Mouse (Mus musculus) olfactory bulb, adult 2 months (tissue): ENCODE results near the gene Mcidas. TPM values are rescaled to one million over a fixed set of nuclear protein-coding genes. Genes with fewer than 3 reads are reported as not detected.

Experiments used
- H3K27ac ChIP-seq: fragments of 200-500 bp; 2 replicates; pipeline ENCODE4 v1.5.1; 2012; ENCODE audit warnings: low read depth, low read length; ENCODE audit not compliant: insufficient read depth
- H3K4me1 ChIP-seq: fragments of 200-500 bp; 2 replicates; pipeline ENCODE4 v1.6.1; 2012; ENCODE audit warnings: low read length; ENCODE audit not compliant: control insufficient read depth, insufficient read depth
- H3K4me3 ChIP-seq: fragments of 200-500 bp; 2 replicates; pipeline ENCODE4 v1.5.1; 2012; ENCODE audit warnings: mild to moderate bottlenecking, low read depth, low read length, moderate library complexity; ENCODE audit not compliant: insufficient read depth
- CTCF ChIP-seq: fragments of 200-500 bp; IDR thresholded peaks from 2 replicates; pipeline ENCODE4 v1.5.1; 2012; ENCODE audit warnings: low read depth, mild to moderate bottlenecking, low read length, moderate library complexity; ENCODE audit not compliant: insufficient read depth
- POLR2A ChIP-seq: fragments of 200-500 bp; IDR thresholded peaks from 2 replicates; pipeline ENCODE4 v1.6.1; 2012; ENCODE audit warnings: mild to moderate bottlenecking, low read depth, low read length, moderate library complexity; ENCODE audit not compliant: insufficient read depth
- WGBS: fragments of 180-500 bp; shearing (Covaris S2); methylation state at CpG from one replicate; pipeline ENCODE4 v1.1.7; 2018; 5-methylcytosine and 5-hydroxymethylcytosine counted together
- polyA plus RNA-seq: library from polyadenylated mRNA; stranded (reverse); fragments of >200 nt; gene quantifications from 2 replicates; pipeline ENCODE4 v1.2.4, GENCODE M21; 2012; ENCODE audit warnings: low replicate concordance; ENCODE audit not compliant: missing spikeins, insufficient read depth, insufficient read length

Mcidas gene
- not detected in 2 replicates for polyA plus RNA-seq

GRCm38 (mm10) chr13:112993531-112994152, at the start of gene Mcidas:
Gene Mcidas, plus strand, starts transcription at chr13:112993845.
- Histone ChIP-seq H3K4me1 (peaks cover 20% of the 10 kb centered on the region), H3K4me3 (peak within 1 kb of the TSS; percentile 37), H3K27ac (no peak within 1 kb of the TSS)
- no peak for TF ChIP-seq CTCF
- TF ChIP-seq POLR2A: no peak
- WGBS: under 1% methylated on average over 62 of the region's 63 CpGs

- Histone ChIP-seq H3K4me3 (no peak overlapping the region), H3K4me1 (no peaks in the 10 kb centered on the region), H3K27ac (no peak overlapping the region)
- TF ChIP-seq CTCF (no peak), POLR2A (no peak)
- WGBS: 96% methylated on average over 9 of the region's 9 CpGs
Measured at GRCm38 (mm10) chr13:112945312-112945711, 48.3 kb upstream of the Mcidas start.

- Histone ChIP-seq H3K4me1 (no peaks in the 10 kb centered on the region), H3K4me3 (no peak overlapping the region), H3K27ac (no peak overlapping the region)
- 87% methylated on average over 6 of the region's 6 CpGs for WGBS
- TF ChIP-seq CTCF (no peak), POLR2A (no peak)
Measured at GRCm38 (mm10) chr13:112945900-112946299, 47.7 kb upstream of the Mcidas start.

- Histone ChIP-seq H3K4me1 (no peaks in the 10 kb centered on the region), H3K27ac (no peak overlapping the region), H3K4me3 (no peak overlapping the region)
- no peak for TF ChIP-seq CTCF
- no peak for TF ChIP-seq POLR2A
- 58% methylated on average over 8 of the region's 8 CpGs for WGBS
Measured at GRCm38 (mm10) chr13:112954067-112954466, 39.6 kb upstream of the Mcidas start.

GRCm38 (mm10) chr13:112963081-112963480, 30.6 kb upstream of the Mcidas start:
- TF ChIP-seq CTCF (no peak), POLR2A (no peak)
- 77% methylated on average over 5 of the region's 5 CpGs for WGBS
- H3K4me3 ChIP-seq: no peak overlapping the region
- no peak overlapping the region for H3K27ac ChIP-seq
- no peaks in the 10 kb centered on the region for H3K4me1 ChIP-seq

- no peak overlapping the region for H3K4me3 ChIP-seq
- no peak for TF ChIP-seq CTCF
- TF ChIP-seq POLR2A: no peak
- no peaks in the 10 kb centered on the region for H3K4me1 ChIP-seq
Measured at GRCm38 (mm10) chr13:112964421-112964820, 29.2 kb upstream of the Mcidas start.

GRCm38 (mm10) chr13:112967267-112967666, 26.4 kb upstream of the Mcidas start:
- 95% methylated on average over 5 of the region's 5 CpGs for WGBS
- no peak overlapping the region for H3K27ac ChIP-seq
- H3K4me1 ChIP-seq: no peaks in the 10 kb centered on the region
- no peak for TF ChIP-seq POLR2A
- TF ChIP-seq CTCF: no peak
- H3K4me3 ChIP-seq: no peak overlapping the region

More at GRCm38 (mm10) chr13:112964421-112964820, 29.2 kb upstream of the Mcidas start:
- 93% methylated on average over 12 of the region's 12 CpGs for WGBS
- no peak overlapping the region for H3K27ac ChIP-seq

GRCm38 (mm10) chr13:112976720-112977119, 16.9 kb upstream of the Mcidas start:
- Histone ChIP-seq H3K4me1 (peaks cover 4% of the 10 kb centered on the region; the same call in 1 of the 2 replicates), H3K4me3 (no peak overlapping the region), H3K27ac (no peak overlapping the region)
- WGBS: 47% methylated on average over 10 of the region's 10 CpGs
- TF ChIP-seq POLR2A (no peak), CTCF (no peak)

- H3K4me3 ChIP-seq: no peak overlapping the region
- TF ChIP-seq POLR2A (no peak), CTCF (no peak)
- 49% methylated on average over 18 of the region's 18 CpGs for WGBS
- H3K27ac ChIP-seq: no peak overlapping the region
- peaks cover 20% of the 10 kb centered on the region for H3K4me1 ChIP-seq
Measured at GRCm38 (mm10) chr13:112985605-112986450, 7.8 kb upstream of the Mcidas start.
